Mouse (Mus musculus): ENCODE results near the gene Slc25a18. TPM values are rescaled to one million over a fixed set of nuclear protein-coding genes. Genes with fewer than 3 reads are reported as not detected.
A peak's percentile ranks its signal among the peaks of the same experiment; 100 is the strongest.

Gene Slc25a18
- polyA plus RNA-seq, 1 experiment from 2014 or later = 0.14 TPM

DNA sequence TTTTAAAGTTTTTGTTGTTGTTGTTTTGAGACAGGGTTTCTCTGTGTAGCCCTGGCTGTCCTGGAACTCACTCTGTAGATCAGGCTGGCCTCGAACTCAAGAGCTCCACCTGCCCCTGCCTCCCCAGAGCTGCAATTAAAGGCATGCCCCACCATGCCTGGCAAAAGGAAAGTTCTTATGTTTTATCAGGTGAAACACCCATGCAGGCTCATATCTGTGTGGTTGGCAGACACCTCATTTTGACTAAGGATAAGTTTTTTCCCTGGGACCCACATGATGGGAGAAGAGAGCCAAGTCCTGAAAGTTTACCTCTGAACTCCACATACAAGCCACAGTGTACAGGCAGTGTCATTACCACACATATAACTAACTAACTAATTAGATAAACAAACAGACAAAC is 56.7 kb downstream of the Slc25a18 start:
- Histone ChIP-seq H3K4me2 (ENCODE audit: low read depth, low read length) (no peak overlapping the region), H3K4me1 (ENCODE audit: control insufficient read depth, insufficient read depth, low read length) (no peaks in the 10 kb centered on the region), H3K9me3 (replicated peaks; ENCODE audit: control insufficient read depth, low read length) (no peaks in the 10 kb centered on the region), H3K9ac (ENCODE audit: low read length) (no peak overlapping the region), H3K27me3 (ENCODE audit: control insufficient read depth, insufficient read depth, low read length) (0 out of 2 replicates have a peak, but pooled peaks cover 2% of the 10 kb centered on the region), H3K36me3 (ENCODE audit: control insufficient read depth, insufficient read depth) (no peaks in the 10 kb centered on the region), H3K4me3 (ENCODE audit: low read length) (no peak overlapping the region), H3K27ac (ENCODE audit: low read length) (no peak overlapping the region)
- WGBS = 57% methylated on average over 1 of the region's 1 CpGs
- ATAC-seq (replicated peaks; ENCODE audit: extremely low read depth, insufficient read depth, low FRiP score) = no peak

DNA sequence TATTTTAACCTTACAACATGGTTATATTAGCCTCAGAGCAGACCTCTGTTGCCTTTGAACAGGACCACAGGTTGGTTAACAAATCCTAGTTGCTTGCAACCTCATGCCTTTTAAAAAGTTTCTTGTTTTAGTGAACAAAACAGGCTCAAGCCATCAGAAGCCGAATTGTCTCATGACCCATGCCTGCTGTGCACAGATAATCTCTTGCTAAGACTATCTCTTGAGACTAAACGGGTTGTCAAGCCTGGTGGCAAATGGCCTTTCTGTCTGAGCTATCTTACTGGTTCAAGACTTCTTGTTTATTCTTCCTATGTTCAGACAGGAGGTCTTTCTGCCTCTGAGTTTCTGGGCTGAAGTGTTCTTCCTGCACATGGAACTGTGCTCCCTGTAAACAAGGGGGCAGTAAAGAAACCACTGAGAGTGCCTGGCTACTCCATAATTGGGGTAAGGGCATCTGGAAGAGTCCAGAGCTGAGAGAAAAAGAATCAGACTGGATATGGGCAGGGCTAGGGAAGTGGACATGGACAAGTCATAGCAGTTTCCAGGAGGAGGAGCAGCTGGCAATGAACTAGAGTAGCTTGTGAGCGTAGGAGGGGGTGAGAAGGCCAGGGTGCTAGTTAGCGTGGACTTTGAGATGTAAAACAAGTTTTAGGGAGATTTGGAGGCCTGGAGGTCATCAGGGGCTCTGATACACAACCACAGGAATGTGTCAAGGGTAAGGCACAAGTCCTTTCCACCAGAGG is 57.7 kb downstream of the Slc25a18 start:
- Histone ChIP-seq H3K4me3 (ENCODE audit: low read length) (no peak overlapping the region), H3K4me2 (ENCODE audit: low read depth, low read length) (no peak overlapping the region), H3K9ac (ENCODE audit: low read length) (no peak overlapping the region), H3K36me3 (ENCODE audit: control insufficient read depth, insufficient read depth) (no peaks in the 10 kb centered on the region), H3K4me1 (ENCODE audit: control insufficient read depth, insufficient read depth, low read length) (0 out of 2 replicates have a peak, but pooled peaks cover 3% of the 10 kb centered on the region), H3K27me3 (ENCODE audit: control insufficient read depth, insufficient read depth, low read length) (0 out of 2 replicates have a peak, but pooled peaks cover 2% of the 10 kb centered on the region), H3K27ac (ENCODE audit: low read length) (no peak overlapping the region), H3K9me3 (replicated peaks; ENCODE audit: control insufficient read depth, low read length) (no peaks in the 10 kb centered on the region)
- no peak for ATAC-seq (replicated peaks; ENCODE audit: extremely low read depth, insufficient read depth, low FRiP score)
- WGBS = 48% methylated on average over 4 of the region's 4 CpGs

DNA sequence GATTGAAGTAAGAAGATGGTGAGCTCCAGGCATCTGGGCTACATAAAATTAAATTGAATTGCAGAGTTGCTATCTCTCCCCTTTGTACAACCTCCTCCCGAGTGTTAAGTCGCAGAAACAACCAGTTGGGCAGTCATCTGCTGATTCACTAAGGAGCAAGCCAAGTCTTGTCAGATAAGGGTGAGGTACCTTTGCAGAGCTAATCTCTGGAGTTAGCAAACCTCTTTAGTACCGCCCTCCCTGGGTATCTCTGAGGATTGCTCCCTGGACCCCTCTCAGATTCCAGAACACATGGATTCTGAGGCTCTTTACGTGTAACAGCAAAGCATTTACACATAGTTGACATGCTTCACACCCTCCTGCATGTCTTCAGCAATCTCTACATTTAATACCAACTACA is 58.7 kb downstream of the Slc25a18 start:
- 0 out of 2 replicates have a peak, but pooled peaks cover 3% of the 10 kb centered on the region for H3K4me1 ChIP-seq (ENCODE audit: control insufficient read depth, insufficient read depth, low read length)
- 41% methylated on average over 4 of the region's 4 CpGs for WGBS
- no peak overlapping the region for H3K9ac ChIP-seq (ENCODE audit: low read length)
- H3K4me3 ChIP-seq (ENCODE audit: low read length) = no peak overlapping the region
- no peak for ATAC-seq (replicated peaks; ENCODE audit: extremely low read depth, insufficient read depth, low FRiP score)
- 0 out of 2 replicates have a peak, but pooled peaks cover 2% of the 10 kb centered on the region for H3K27me3 ChIP-seq (ENCODE audit: control insufficient read depth, insufficient read depth, low read length)
- H3K4me2 ChIP-seq (ENCODE audit: low read depth, low read length) = no peak overlapping the region
- no peak overlapping the region for H3K27ac ChIP-seq (ENCODE audit: low read length)
- no peaks in the 10 kb centered on the region for H3K36me3 ChIP-seq (ENCODE audit: control insufficient read depth, insufficient read depth)
- no peaks in the 10 kb centered on the region for H3K9me3 ChIP-seq (replicated peaks; ENCODE audit: control insufficient read depth, low read length)

DNA sequence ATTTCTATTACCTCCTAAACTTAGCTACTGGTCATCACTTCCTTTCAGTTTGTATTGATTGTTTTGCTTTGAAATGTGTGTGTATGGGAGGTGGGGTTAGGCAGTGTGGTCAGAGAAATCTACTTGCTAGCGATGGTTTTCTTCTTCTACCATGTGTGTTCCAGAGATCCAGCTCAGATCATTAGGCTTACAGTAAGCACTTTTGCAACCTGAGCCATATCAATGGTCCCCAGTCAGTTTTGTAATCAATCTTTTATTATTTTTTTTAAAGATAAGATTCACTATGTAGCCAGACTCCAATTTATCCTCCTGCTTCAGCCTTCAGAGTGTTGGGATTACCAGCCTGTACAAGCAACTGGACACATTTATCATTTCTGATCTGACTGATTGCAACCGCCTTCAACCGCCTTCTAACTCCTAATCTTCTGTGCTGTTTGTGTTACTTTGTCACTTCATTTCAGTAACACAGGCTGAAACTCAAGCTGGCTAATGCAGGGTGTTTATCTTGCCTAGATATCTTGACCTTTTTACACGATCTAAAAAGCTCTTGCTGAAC is 61.5 kb downstream of the Slc25a18 start:
- Histone ChIP-seq H3K4me1 (ENCODE audit: control insufficient read depth, insufficient read depth, low read length) (0 out of 2 replicates have a peak, but pooled peaks cover 3% of the 10 kb centered on the region), H3K9me3 (replicated peaks; ENCODE audit: control insufficient read depth, low read length) (peaks cover 3% of the 10 kb centered on the region; the same call in 1 of the 2 replicates), H3K36me3 (ENCODE audit: control insufficient read depth, insufficient read depth) (peaks cover 7% of the 10 kb centered on the region; the same call in 1 of the 2 replicates), H3K27me3 (ENCODE audit: control insufficient read depth, insufficient read depth, low read length) (0 out of 2 replicates have a peak, but pooled peaks cover 2% of the 10 kb centered on the region), H3K9ac (ENCODE audit: low read length) (no peak overlapping the region), H3K27ac (ENCODE audit: low read length) (no peak overlapping the region), H3K4me3 (ENCODE audit: low read length) (no peak overlapping the region), H3K4me2 (ENCODE audit: low read depth, low read length) (no peak overlapping the region)
- WGBS = 72% methylated on average over 4 of the region's 4 CpGs
- ATAC-seq (replicated peaks; ENCODE audit: extremely low read depth, insufficient read depth, low FRiP score) = no peak

DNA sequence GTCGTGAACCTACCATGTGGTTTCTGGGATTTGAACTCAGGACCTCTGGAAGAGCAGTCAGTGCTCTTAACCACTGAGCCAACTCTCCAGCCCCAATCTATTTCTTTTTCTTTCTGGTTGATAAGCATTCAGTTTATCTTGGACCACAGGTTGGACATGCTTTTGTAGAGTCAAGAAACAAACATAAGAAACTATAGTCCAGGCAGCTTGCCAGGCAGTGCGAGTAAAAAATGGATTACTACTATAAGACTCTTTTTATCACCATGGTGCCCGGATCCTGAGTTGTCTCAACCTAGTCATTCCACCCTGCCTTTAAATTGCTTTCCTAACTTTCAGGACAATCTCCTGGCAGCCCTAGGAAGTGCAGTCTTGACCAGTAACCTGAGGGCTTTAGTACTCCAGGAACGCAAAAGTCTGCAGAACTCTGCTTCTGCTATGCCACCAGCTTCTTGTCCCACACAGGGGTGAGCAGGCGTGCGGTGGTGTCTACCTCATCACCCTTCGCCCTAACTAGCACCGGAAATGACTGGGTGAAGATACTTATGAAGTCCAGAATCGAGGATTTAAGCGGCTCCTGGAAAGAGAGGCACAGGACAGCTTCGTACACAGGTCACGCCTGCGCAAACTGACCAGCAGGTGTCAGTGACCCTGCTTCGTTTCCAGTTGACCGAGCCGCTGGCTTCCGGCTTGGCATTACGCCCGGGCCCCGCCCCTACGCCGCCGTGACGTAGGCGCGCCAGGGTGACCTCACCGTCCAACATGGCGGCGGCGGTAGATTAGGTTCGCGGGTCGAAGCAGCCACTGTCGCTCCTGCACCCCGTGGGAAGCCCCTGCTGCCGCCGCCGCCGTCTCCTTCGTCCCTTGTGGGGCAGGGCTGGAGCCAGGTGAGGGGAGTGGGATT is 62.3 kb downstream of the Slc25a18 start, which contains the start of gene Bcl2l13:
Gene Bcl2l13, plus strand, starts transcription at position 739 of the 901 bp plus-strand sequence.
- Histone ChIP-seq H3K27ac (ENCODE audit: low read length) (peak within 1 kb of the TSS; percentile 95), H3K36me3 (ENCODE audit: control insufficient read depth, insufficient read depth) (peaks cover 7% of the 10 kb centered on the region; the same call in 1 of the 2 replicates), H3K4me1 (ENCODE audit: control insufficient read depth, insufficient read depth, low read length) (0 out of 2 replicates have a peak, but pooled peaks cover 3% of the 10 kb centered on the region), H3K27me3 (ENCODE audit: control insufficient read depth, insufficient read depth, low read length) (0 out of 2 replicates have a peak, but pooled peaks cover 2% of the 10 kb centered on the region), H3K4me2 (ENCODE audit: low read depth, low read length) (peak within 1 kb of the TSS; percentile 70), H3K9me3 (replicated peaks; ENCODE audit: control insufficient read depth, low read length) (peaks cover 3% of the 10 kb centered on the region; the same call in 1 of the 2 replicates), H3K9ac (ENCODE audit: low read length) (peak within 1 kb of the TSS; percentile 96), H3K4me3 (ENCODE audit: low read length) (peak within 1 kb of the TSS; percentile 87)
- WGBS = 3% methylated on average over 40 of the region's 40 CpGs
- peak; percentile 91 for ATAC-seq (replicated peaks; ENCODE audit: extremely low read depth, insufficient read depth, low FRiP score)

DNA sequence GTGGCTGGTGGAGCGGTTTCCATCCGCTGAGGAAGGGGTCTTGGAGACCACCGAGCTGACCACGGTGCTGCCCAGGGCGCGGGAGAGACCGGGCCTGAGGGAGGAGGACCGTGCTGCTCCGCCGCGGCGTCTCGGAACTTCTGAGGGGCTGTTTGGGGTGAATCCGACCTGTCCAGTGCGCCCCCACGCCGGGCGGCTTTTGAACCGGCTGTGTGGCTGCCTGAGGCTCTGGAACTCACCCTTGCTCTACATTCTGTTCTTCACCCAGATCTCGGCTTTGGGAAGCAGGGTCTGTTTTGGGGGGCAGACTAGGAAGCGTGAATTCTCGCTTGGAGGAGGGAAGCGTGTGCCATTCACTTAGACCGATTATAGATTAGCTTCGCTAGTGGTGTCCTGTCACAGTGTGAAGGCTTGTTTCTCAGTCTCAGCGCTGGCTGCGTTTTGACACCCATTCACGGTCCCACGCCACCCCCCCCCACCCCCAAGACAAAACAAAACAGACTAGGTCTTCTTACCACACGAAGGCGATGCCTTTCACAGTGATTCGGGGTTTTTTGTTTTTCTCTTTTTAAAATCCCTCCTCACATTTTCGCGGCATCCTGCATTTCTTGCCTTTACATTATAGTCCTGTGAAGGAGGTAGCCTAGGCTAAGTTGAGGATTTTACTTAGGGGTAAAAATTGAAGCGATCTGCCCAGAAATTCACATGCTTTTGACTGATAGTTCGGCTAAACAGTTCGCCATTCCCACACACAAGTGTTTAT is 63.2 kb downstream of the Slc25a18 start:
- peaks cover 7% of the 10 kb centered on the region; the same call in 1 of the 2 replicates for H3K36me3 ChIP-seq (ENCODE audit: control insufficient read depth, insufficient read depth)
- H3K4me1 ChIP-seq (ENCODE audit: control insufficient read depth, insufficient read depth, low read length) = peaks cover 6% of the 10 kb centered on the region; the same call in 1 of the 2 replicates
- peaks cover 3% of the 10 kb centered on the region; the same call in 1 of the 2 replicates for H3K9me3 ChIP-seq (replicated peaks; ENCODE audit: control insufficient read depth, low read length)
- H3K27me3 ChIP-seq (ENCODE audit: control insufficient read depth, insufficient read depth, low read length) = no peaks in the 10 kb centered on the region
- H3K4me3 ChIP-seq (ENCODE audit: low read length) = peak overlapping the region; percentile 87
- H3K27ac ChIP-seq (ENCODE audit: low read length) = peak overlapping the region; percentile 95
- peak overlapping the region; percentile 96 for H3K9ac ChIP-seq (ENCODE audit: low read length)
- peak; percentile 76 for ATAC-seq (replicated peaks; ENCODE audit: extremely low read depth, insufficient read depth, low FRiP score)
- WGBS = 2% methylated on average over 37 of the region's 37 CpGs
- H3K4me2 ChIP-seq (ENCODE audit: low read depth, low read length) = peak overlapping the region; percentile 70

DNA sequence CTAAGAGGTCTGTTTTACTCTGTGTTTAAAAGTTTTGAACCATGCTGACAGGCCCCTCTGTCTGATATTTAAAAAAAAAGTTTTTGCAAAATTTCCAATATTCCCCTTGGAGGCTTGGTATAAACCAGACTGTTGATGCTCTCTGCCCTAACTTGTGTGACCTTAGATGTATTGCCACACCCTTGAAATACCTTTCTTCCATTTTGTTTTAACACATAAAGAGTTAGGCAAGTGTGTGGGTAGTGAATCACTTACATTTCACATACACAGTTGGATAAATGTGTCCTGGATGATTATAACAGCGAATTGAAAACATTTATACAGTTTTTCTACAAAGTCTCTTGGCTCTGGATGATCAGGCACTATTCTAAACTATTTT is 63.8 kb downstream of the Slc25a18 start:
- Histone ChIP-seq H3K9ac (ENCODE audit: low read length) (peak overlapping the region; percentile 96), H3K36me3 (ENCODE audit: control insufficient read depth, insufficient read depth) (peaks cover 7% of the 10 kb centered on the region; the same call in 1 of the 2 replicates), H3K4me1 (ENCODE audit: control insufficient read depth, insufficient read depth, low read length) (peaks cover 11% of the 10 kb centered on the region), H3K9me3 (replicated peaks; ENCODE audit: control insufficient read depth, low read length) (peaks cover 3% of the 10 kb centered on the region; the same call in 1 of the 2 replicates), H3K27me3 (ENCODE audit: control insufficient read depth, insufficient read depth, low read length) (no peaks in the 10 kb centered on the region), H3K4me3 (ENCODE audit: low read length) (peak overlapping the region; percentile 87), H3K4me2 (ENCODE audit: low read depth, low read length) (peak overlapping the region; percentile 70), H3K27ac (ENCODE audit: low read length) (no peak overlapping the region)
- WGBS = 62% methylated on average over 1 of the region's 1 CpGs
- no peak for ATAC-seq (replicated peaks; ENCODE audit: extremely low read depth, insufficient read depth, low FRiP score)

DNA sequence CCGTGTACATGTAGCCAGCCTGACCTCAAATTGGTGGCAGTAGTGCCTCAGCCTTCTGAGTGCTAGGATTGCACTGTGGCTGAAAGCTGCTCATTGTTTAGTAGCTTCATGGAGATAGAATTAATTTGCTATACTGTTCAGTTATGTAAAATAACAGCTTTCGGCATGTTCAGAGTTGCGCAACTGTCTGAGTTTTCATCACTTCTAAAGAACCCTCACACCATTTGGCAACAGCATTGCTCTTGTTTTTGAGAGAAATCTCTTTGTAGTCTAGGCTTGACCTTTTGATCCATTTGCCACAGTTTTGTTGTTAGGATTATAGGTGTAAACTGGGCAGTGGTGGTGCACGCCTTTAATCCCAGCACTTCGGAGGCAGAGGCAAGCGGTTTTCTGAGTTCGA is 66.9 kb downstream of the Slc25a18 start:
- WGBS = 94% methylated on average over 7 of the region's 7 CpGs
- H3K9ac ChIP-seq (ENCODE audit: low read length) = no peak overlapping the region
- no peak overlapping the region for H3K27ac ChIP-seq (ENCODE audit: low read length)
- H3K27me3 ChIP-seq (ENCODE audit: control insufficient read depth, insufficient read depth, low read length) = no peaks in the 10 kb centered on the region
- no peak overlapping the region for H3K4me2 ChIP-seq (ENCODE audit: low read depth, low read length)
- no peak for ATAC-seq (replicated peaks; ENCODE audit: extremely low read depth, insufficient read depth, low FRiP score)
- H3K36me3 ChIP-seq (ENCODE audit: control insufficient read depth, insufficient read depth) = peaks cover 7% of the 10 kb centered on the region; the same call in 1 of the 2 replicates
- no peak overlapping the region for H3K4me3 ChIP-seq (ENCODE audit: low read length)
- H3K9me3 ChIP-seq (replicated peaks; ENCODE audit: control insufficient read depth, low read length) = peaks cover 3% of the 10 kb centered on the region; the same call in 1 of the 2 replicates
- peaks cover 16% of the 10 kb centered on the region for H3K4me1 ChIP-seq (ENCODE audit: control insufficient read depth, insufficient read depth, low read length)
